Mouse (Mus musculus): Measurements from ENCODE around the gene Ccdc9b.

GRCm38 (mm10) chr2:118804474-118804873 lies 42.0 kb upstream of the Ccdc9b start:
- TF ChIP-seq CTCF (IDR thresholded peaks at IDR 0.05; ENCODE audit: insufficient read depth, low read length) (no peak), POLR2A (IDR thresholded peaks at IDR 0.05; ENCODE audit: borderline replicate concordance, extremely low read depth, low read depth, low read length) (no peak)
